Mouse (Mus musculus) c-Kit-positive CD71-negative TER-119-negative erythroid progenitor cells, embryonic 14.5 days (primary cell): ENCODE measurements around the gene Ccdc106.

Source experiments
- DNase-seq: peaks from one replicate; pipeline ENCODE4 v3.0.0-alpha.2; 2013; ENCODE audit warnings: low read depth

Ccdc106 gene

DNA sequence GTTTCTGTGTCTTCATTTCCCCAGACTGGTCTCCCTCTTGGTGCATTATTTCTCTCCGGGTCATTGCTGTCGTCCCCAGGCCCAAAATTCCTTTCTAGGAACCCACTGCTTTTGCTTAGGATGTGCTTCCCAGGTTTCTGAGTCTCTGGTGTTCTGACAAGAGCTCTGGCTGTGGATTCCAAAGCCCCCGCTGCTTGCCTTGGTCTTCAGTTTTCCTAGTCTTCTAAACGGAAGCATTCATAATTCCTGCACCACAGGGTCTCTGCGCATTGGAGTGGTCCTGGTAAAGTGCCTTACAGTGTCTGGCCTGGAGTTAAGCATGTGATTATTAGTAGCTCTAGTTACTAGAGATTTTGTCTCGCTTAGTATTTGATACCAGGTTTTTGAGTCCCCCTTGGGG is 60.5 kb downstream of the Ccdc106 start:
- DNase-seq: no peak

DNA sequence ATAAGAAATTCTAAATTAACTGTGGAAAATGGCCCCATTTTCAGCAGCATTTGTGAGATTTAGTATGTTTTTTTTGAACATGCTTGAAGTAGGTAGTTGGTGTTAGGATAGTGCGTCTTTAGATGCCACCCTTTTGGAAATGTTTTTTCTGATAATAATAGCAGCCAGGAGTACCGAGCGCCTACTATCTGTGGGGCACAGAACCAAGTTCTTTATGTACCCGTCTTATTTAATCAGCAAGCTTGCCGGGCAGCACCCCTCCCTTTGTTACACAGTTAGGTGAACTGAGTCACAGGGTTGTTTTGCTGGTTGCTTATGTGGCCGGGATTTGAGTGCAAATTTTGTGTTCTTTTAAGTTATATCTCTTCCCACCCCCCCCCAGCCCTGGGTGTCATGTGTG is 60.9 kb downstream of the Ccdc106 start:
- no peak for DNase-seq

DNA sequence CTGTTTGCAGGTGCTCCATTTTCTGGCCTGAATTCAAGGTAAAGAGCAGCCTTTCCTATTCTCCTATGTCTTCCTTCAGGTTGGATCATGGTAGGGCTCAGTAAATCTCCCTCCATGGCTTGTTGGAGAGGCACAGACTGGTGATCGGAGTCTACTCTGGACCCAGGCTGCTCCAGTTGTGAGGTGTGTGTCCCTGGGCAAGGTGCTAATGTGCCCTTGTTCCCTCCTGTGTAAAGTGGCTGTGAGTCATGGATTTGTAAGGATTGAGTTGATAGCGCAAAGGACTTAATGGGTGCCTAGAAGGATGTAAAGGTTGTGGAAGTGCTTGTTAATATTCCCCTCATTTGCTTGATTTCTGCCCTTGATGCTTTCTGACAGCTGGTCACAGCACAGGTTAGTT is 61.6 kb downstream of the Ccdc106 start:
- no peak for DNase-seq

DNA sequence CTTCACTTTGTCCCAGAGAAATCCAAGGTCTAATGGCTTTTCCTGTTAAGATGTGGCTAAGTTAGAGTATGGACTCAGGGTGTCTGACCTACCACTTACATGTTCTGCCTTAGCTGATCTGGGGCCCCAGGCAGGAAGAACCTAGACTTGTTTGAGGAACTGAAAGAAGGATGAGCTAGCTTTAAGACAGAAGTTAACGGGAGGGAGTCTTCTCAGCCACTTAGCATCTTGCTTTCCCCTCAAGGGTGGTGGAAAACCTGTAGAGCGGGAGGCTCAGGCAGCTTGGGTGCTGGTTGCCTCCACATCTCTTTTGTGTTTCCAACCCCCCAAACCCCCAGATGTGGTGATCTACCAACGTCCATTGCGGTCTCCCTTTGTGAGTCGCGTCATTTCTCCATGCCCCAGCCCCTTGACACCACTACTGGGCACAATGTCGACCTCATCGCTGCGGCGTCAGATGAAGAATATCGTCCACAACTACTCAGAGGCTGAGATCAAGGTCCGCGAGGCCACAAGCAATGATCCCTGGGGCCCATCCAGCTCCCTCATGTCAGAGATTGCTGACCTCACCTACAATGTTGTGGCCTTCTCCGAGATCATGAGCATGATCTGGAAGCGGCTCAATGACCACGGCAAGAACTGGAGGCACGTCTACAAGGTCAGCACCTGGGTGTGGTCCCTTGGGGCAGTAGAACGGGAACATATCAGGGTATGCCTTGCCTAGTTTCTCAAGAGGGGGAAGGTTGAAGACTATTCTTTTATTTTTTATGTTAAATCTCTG is 63.2 kb downstream of the Ccdc106 start:
- DNase-seq: no peak

DNA sequence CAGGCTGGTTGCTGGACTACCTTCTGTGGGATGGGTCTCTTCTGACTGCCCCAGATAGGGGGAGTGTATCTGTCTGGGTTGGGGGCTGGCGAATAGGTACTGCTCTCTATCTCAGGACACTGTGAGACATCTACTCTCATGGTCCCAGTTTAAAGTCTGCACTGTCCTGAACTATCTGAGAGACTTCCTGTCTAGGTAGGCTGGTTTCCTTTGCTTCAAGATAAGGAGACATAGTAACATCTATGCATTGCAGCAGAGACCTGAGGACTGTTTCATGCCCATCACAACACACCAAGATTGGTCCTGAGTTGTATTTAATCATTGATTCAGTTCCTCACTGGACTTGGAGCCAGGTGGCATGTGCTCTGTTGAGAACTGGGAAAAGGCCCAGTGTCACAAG is 65.2 kb downstream of the Ccdc106 start:
- no peak for DNase-seq

DNA sequence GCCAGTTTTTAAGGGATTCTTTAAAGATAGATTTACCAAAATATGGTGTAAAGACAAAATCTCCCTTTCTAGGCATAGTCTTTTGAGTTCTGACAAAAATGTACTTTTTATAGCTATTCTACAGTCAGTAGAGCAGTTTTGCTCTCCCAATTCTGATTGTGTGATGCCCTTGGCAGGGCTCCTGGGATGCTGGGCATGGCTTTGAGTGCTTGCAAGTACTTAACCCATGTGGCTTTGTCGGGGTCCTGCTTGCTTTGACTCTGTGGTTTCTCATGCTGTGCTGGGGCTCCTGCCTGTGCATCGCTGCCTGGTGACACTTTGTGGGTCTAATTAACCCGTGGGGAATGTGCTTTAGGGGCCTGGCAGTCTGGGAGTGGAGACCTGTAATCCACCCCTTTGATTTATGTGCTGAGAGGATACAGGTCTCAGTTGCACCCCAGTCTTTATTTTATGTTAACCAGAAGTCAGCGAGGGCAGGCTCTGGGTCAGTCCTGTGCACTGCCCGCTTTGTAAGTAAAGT is 66.6 kb downstream of the Ccdc106 start:
- DNase-seq: no peak

DNA sequence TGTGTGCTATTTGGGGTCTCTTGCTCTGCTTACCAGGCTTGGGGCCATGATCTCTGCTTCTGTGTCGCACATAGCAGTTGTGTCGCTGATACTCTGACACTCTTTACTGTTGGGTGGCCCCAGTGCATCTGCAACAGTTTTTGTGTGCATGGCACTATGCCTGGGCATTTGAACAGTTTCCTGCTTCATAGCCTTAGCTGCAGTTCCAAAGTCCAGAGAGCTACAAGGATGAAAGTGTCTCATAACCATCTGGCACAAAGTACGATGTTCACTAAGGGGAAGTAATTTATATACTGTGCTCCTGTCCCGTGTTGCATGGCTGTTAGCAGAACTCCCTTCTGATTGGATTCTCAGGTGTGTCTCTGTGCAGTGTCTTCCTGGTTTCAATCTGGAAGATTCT is 67.5 kb downstream of the Ccdc106 start:
- DNase-seq: no peak

DNA sequence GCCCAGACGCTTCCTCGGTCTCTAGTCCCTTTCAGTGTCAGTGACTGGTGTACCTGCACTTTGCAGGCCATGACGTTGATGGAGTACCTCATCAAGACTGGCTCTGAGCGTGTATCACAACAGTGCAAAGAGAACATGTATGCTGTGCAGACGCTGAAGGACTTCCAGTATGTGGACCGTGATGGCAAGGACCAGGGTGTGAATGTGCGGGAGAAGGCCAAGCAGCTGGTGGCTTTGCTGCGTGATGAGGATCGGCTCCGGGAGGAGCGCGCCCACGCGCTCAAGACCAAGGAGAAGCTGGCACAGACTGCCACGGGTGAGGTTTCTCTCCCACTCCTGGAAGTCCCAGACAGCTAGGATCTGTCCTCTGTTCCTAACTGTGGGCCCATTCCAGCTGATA is 69.5 kb downstream of the Ccdc106 start:
- DNase-seq: no peak

DNA sequence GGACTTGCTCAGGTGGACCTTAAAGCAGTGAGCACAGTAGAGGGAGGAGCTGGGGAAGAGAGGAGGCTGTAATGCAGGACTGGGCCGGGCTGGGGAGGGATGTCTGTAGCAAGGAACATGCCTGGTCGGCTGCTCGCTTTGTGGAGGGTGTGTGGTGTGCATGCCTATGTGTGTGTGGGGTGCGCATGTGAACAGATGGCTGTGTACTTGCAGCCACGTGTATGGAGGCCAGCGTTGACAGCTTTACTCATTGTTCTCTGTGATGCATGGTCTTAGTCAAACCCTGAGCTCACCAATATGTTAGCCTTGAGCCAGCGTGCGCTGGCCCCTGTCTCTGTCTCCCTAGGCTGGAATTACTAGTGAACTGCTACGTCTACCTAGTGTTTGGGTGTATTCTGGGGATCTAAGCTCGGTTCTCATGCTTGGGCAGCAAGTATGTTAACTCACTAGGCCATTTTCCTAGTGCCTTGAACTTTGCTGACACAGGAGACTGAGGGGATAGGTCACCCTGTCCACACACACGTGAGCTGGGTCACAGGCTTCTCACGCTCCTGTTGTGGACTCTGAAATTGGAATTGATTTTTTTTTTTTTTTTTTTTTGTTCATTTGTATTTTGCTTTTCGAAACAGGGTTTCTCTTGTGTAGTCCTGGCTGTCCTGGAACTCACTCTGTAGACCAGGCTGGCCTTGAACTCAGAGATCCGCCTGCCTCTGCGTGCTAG is 70.8 kb downstream of the Ccdc106 start:
- no peak for DNase-seq

DNA sequence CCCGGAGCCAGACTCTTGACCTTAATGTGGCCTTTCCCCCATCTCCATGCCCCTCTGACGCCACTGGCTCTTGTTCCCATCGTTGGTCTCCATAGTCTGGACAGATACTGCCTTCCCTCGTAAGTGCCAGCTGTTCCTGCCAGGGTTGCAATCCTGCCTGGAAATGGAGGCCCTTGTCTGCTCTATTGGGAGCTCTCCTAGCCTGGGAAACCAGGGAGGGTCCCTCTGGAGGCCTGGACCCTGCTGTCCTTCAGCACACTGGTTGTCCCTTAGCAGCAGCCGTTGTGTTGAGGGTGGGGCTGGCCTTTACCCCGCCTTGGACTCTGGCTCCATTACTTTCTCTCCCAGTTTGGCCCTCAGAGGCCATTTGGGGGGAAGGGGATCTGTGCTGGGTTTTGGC is 72.0 kb downstream of the Ccdc106 start:
- DNase-seq: no peak

DNA sequence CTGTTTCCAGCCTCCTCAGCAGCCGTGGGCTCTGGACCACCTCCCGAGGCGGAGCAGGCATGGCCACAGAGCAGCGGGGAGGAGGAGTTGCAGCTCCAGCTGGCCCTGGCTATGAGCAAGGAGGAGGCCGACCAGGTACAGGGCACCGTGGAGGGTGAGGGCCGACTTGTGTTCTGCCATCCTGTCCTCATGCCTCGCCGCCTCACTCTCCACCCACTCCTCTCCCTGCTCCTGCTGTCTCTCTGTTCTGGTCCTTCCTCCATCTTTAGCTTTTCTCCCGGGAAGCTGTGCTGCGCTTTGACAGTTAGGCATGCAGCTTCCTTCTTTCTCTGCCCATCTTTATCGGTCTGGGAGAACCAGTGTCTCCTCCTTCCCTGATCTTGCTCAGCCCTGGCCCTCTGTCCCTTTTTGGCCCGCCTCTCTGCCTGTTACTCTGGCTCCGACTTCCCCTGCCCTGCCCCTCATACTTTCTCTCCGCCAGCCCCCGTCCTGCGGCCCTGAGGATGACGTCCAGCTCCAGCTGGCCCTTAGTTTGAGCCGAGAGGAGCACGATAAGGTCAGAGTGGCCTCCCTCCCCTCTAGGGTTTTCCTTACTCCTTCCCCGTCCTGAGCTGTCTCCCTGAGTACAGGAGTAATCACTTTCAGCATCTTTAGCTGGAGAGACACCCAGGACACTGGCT is 72.6 kb downstream of the Ccdc106 start:
- DNase-seq: no peak

DNA sequence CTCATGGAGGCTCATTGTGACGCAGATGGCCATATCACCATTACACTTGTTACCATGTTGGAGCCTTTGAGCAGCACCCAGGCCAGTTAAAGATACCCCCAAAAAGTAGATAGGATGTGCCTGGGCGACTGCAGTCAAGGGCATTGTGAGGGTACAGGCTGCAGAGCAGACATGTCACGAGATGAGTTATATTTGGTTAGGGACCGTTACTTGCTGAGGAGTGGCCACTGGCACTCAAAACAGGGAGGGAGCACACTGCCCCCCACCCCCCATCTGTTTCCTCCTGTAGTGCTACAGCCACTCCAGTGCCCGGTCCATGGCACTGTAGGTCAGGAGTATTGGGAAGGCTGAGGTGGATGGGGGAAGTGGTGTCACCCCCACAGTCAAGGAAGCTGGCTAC is 78.4 kb downstream of the Ccdc106 start:
- DNase-seq: no peak

DNA sequence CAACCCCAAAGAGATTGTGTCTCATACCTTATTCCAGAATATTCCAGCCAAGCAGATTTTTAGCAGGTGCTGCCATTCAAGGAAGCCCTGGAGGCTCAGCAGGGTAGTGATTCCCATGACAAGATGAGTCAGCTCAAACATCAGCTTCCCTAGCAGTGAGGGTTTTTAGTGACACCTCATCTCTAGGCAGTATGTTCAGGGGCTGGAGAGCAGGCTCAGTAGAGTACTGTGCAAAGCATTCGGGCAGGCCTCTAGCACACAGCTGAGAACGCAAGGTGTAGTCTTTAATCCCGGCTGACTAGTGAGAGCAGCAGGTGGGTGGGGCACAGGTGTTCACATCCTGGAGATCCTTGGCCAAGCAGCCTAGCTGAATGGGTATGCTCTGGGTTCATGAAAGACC is 79.4 kb downstream of the Ccdc106 start:
- DNase-seq: no peak

DNA sequence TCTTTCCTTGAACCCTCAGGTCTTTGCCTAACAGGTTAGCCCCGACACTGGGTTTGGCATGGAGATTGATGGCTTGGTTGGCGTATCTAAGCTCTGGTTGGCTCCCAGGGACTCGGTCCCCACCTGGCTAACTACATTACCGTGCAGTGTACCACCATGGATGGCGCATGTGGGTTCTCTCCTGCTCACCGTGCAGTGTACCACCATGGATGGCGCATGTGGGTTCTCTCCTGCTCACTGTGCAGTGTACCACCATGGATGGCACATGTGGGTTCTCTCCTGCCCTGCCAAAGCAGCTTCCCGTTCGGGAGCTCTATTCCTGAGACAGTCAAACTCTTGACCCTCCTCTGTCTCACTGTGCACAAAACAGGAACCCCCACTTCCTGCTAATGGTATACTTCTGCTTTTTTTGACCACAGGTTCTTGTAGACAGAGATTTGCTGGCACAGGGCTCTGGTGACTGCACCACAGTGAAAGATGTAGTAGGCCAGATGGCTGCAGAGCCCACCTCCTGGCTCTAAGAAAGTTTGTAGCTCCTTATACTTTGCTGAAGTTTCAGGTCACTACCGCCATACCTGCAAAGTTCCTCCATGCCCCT is 80.8 kb downstream of the Ccdc106 start:
- DNase-seq: no peak

DNA sequence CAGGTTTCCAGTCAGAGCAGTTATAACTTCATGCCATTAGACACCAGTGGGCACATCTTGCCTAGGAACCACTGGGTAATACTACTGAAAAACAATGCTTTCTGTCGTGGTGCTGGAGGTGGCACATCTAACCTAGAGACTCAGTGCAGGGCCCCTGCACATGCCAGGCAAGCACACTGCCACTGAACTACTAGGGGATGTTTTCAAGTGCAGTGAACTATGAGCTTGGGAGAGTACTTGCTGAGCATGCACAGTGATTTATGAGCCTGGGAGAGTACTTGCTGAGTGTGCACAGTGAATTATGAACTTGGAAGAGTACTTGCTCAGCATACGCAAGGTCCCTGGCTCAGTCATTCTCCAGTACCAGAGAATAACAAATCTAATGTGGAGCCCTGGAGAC is 82.2 kb downstream of the Ccdc106 start:
- DNase-seq: no peak

DNA sequence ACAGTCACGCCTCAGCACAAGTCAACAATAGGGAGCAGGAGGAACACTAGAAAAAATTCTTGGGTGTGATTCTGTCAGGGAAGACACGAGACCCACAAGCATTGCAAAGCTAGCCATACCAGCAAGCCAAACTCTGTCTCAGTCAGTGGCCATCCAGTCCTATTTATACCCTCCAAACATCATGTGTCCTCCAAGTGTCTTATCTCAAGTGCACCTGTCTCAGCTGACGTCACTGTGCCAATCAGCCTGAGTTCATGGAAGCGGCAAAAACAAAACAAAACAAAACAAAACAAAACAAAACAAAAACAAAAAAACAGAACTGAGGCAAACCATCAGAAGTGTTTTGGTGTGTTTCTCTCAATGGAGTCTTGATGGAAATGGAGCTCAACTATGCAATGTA is 87.9 kb downstream of the Ccdc106 start:
- no peak for DNase-seq

DNA sequence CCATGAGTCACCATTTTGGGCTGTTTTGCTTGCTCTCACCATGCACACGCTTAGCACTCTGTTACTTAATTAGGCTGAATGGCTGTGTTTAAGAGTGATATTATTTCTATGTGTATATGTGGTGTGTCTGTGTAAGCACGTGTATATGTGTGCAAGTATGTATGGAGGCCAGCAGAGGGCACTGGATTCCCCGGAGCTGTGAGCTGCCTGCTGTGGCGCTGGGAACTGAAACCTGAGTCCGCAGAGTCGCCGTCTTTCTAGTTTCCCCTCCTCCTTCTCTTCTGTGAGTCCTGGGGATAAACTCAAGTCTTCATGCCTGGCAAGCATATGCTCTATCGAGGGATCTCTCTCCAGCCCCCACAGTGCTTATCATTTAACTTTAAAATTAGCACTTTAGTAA is 88.9 kb downstream of the Ccdc106 start:
- DNase-seq: no peak
